Mouse (Mus musculus) stomach, embryonic 16.5 days (tissue): ENCODE data around the gene Use1. TPM values are rescaled to one million over a fixed set of nuclear protein-coding genes. Genes with fewer than 3 reads are reported as not detected.

Experiments
- ATAC-seq: fragments of 200-750 bp; cut with Nextera tagmentation; 2 replicates; pipeline ENCODE4 v1.8.0; 2017; ENCODE audit warnings: moderate number of reproducible peaks, moderate TSS enrichment; ENCODE audit not compliant: insufficient read depth, low FRiP score
- H3K27ac ChIP-seq: fragments of 300-500 bp; sonication (generic); 2 replicates; pipeline ENCODE4 v1.5.1; 2014; ENCODE audit warnings: low read length
- H3K27me3 ChIP-seq: fragments of 300-500 bp; sonication (generic); 2 replicates; pipeline ENCODE4 v1.6.1; 2014; ENCODE audit warnings: low read length, control low read depth, mixed read lengths; ENCODE audit not compliant: control insufficient read depth, insufficient read depth
- H3K36me3 ChIP-seq: fragments of 300-500 bp; sonication (generic); 2 replicates; pipeline ENCODE4 v1.6.1; 2014; ENCODE audit warnings: low read length; ENCODE audit not compliant: control insufficient read depth, insufficient read depth
- H3K4me1 ChIP-seq: fragments of 300-500 bp; sonication (generic); 2 replicates; pipeline ENCODE4 v1.6.1; 2014; ENCODE audit warnings: low read length, control low read depth, mixed read lengths; ENCODE audit not compliant: control insufficient read depth, insufficient read depth
- H3K4me2 ChIP-seq: fragments of 300-500 bp; sonication (generic); 2 replicates; pipeline ENCODE4 v1.6.1; 2014; ENCODE audit warnings: low read depth, low read length, mixed read lengths
- H3K4me3 ChIP-seq: fragments of 300-500 bp; sonication (generic); replicated peaks from 2 replicates; pipeline ENCODE4 v1.5.1; 2014; ENCODE audit warnings: mild to moderate bottlenecking, low read length
- H3K9ac ChIP-seq: fragments of 300-500 bp; sonication (generic); 2 replicates; pipeline ENCODE4 v1.6.1; 2014; ENCODE audit warnings: low read length
- H3K9me3 ChIP-seq: fragments of 300-500 bp; sonication (generic); replicated peaks from 2 replicates; pipeline ENCODE4 v1.6.1; 2016; ENCODE audit warnings: low read length, control low read depth; ENCODE audit not compliant: control insufficient read depth
- WGBS: fragments of 180-500 bp; shearing (Covaris S2); extraction: QIAGEN DNeasy Blood & Tissue Kit; methylation state at CpG from one replicate; pipeline ENCODE4 v1.1.7; 2014; 5-methylcytosine and 5-hydroxymethylcytosine counted together
- polyA plus RNA-seq: library from polyadenylated mRNA; unstranded; fragments of >200 nt; fragmentation: Nextera tagmentation; extraction: Ambion mirVana; gene quantifications from 2 replicates; pipeline ENCODE4 v1.2.1, GENCODE M21; 2015

Gene Use1
- polyA plus RNA-seq, 1 experiment from 2014 or later, result 90.2 TPM

- H3K4me1 ChIP-seq, result peaks cover 20% of the 10 kb centered on the region
- peaks cover 15% of the 10 kb centered on the region; the same call in 1 of the 2 replicates for H3K36me3 ChIP-seq
- no peak for ATAC-seq
- H3K27ac ChIP-seq, result no peak overlapping the region
- 87% methylated on average over 8 of the region's 8 CpGs for WGBS
- no peak overlapping the region for H3K4me3 ChIP-seq
- no peaks in the 10 kb centered on the region for H3K27me3 ChIP-seq
- no peak overlapping the region for H3K4me2 ChIP-seq
- H3K9me3 ChIP-seq, result no peaks in the 10 kb centered on the region
- H3K9ac ChIP-seq, result no peak overlapping the region
Measured at GRCm38 (mm10) chr8:71404011-71404410, 37.4 kb downstream of the Use1 start.

- Histone ChIP-seq H3K4me1 (peaks cover 20% of the 10 kb centered on the region), H3K36me3 (peaks cover 24% of the 10 kb centered on the region; the same call in 1 of the 2 replicates), H3K9me3 (no peaks in the 10 kb centered on the region), H3K4me2 (peak overlapping the region; percentile 96), H3K27ac (no peak overlapping the region), H3K27me3 (no peaks in the 10 kb centered on the region), H3K9ac (no peak overlapping the region), H3K4me3 (no peak overlapping the region)
- WGBS, result 82% methylated on average over 9 of the region's 9 CpGs
- ATAC-seq, result no peak
Measured at GRCm38 (mm10) chr8:71404951-71405351, 38.3 kb downstream of the Use1 start.

GRCm38 (mm10) chr8:71405401-71406098 is 38.9 kb downstream of the Use1 start, which contains the start of gene Ankle1:
Gene Ankle1, plus strand, starts transcription at chr8:71406010.
- H3K27ac ChIP-seq, result peak within 1 kb of the TSS; percentile 73
- peaks cover 24% of the 10 kb centered on the region; the same call in 1 of the 2 replicates for H3K36me3 ChIP-seq
- peak within 1 kb of the TSS; percentile 81 for H3K9ac ChIP-seq
- peak; percentile 91 for ATAC-seq
- H3K9me3 ChIP-seq, result no peaks in the 10 kb centered on the region
- 15% methylated on average over 33 of the region's 33 CpGs for WGBS
- peak within 1 kb of the TSS; percentile 78 for H3K4me3 ChIP-seq
- H3K4me2 ChIP-seq, result peak within 1 kb of the TSS; percentile 96
- H3K27me3 ChIP-seq, result no peaks in the 10 kb centered on the region
- peaks cover 20% of the 10 kb centered on the region for H3K4me1 ChIP-seq

- no peaks in the 10 kb centered on the region for H3K9me3 ChIP-seq
- H3K36me3 ChIP-seq, result peaks cover 24% of the 10 kb centered on the region; the same call in 1 of the 2 replicates
- peaks cover 20% of the 10 kb centered on the region for H3K4me1 ChIP-seq
- H3K9ac ChIP-seq, result peak overlapping the region; percentile 81
- peak; percentile 76 for ATAC-seq
- H3K27ac ChIP-seq, result peak overlapping the region; percentile 57
- under 1% methylated on average over 55 of the region's 55 CpGs for WGBS
- peak overlapping the region; percentile 78 for H3K4me3 ChIP-seq
- H3K4me2 ChIP-seq, result peak overlapping the region; percentile 96
- no peaks in the 10 kb centered on the region for H3K27me3 ChIP-seq
Measured at GRCm38 (mm10) chr8:71406099-71407015, 39.7 kb downstream of the Use1 start.

- H3K4me3 ChIP-seq, result no peak overlapping the region
- H3K27ac ChIP-seq, result no peak overlapping the region
- 0 out of 2 replicates have a peak overlapping the region, but pooled peaks have one; percentile 96 for H3K4me2 ChIP-seq
- H3K4me1 ChIP-seq, result peaks cover 20% of the 10 kb centered on the region
- peaks cover 24% of the 10 kb centered on the region; the same call in 1 of the 2 replicates for H3K36me3 ChIP-seq
- H3K27me3 ChIP-seq, result no peaks in the 10 kb centered on the region
- no peaks in the 10 kb centered on the region for H3K9me3 ChIP-seq
- no peak for ATAC-seq
- peak overlapping the region; percentile 3; the same call in 1 of the 2 replicates for H3K9ac ChIP-seq
- WGBS, result 90% methylated on average over 14 of the region's 14 CpGs
Measured at GRCm38 (mm10) chr8:71407441-71407840, 40.8 kb downstream of the Use1 start.

- no peak overlapping the region for H3K9ac ChIP-seq
- no peak overlapping the region for H3K4me3 ChIP-seq
- H3K27ac ChIP-seq, result no peak overlapping the region
- WGBS, result 95% methylated on average over 4 of the region's 4 CpGs
- H3K4me2 ChIP-seq, result no peak overlapping the region
- peaks cover 24% of the 10 kb centered on the region; the same call in 1 of the 2 replicates for H3K36me3 ChIP-seq
- H3K9me3 ChIP-seq, result no peaks in the 10 kb centered on the region
- ATAC-seq, result no peak
- peaks cover 20% of the 10 kb centered on the region for H3K4me1 ChIP-seq
- H3K27me3 ChIP-seq, result no peaks in the 10 kb centered on the region
Measured at GRCm38 (mm10) chr8:71408231-71408630, 41.6 kb downstream of the Use1 start.

GRCm38 (mm10) chr8:71411535-71412273 is 45.1 kb downstream of the Use1 start:
- H3K4me3 ChIP-seq, result no peak overlapping the region
- H3K4me1 ChIP-seq, result peaks cover 4% of the 10 kb centered on the region
- no peak overlapping the region for H3K27ac ChIP-seq
- peaks cover 24% of the 10 kb centered on the region; the same call in 1 of the 2 replicates for H3K36me3 ChIP-seq
- ATAC-seq, result no peak
- no peak overlapping the region for H3K4me2 ChIP-seq
- 42% methylated on average over 11 of the region's 11 CpGs for WGBS
- no peak overlapping the region for H3K9ac ChIP-seq
- H3K27me3 ChIP-seq, result no peaks in the 10 kb centered on the region
- no peaks in the 10 kb centered on the region for H3K9me3 ChIP-seq
